Mouse (Mus musculus): ENCODE data around the gene Gm17581. TPM values are rescaled to one million over a fixed set of nuclear protein-coding genes. Genes with fewer than 3 reads are reported as not detected.

Gene Gm17581
- polyA plus RNA-seq, 1 experiment, result not detected

DNA sequence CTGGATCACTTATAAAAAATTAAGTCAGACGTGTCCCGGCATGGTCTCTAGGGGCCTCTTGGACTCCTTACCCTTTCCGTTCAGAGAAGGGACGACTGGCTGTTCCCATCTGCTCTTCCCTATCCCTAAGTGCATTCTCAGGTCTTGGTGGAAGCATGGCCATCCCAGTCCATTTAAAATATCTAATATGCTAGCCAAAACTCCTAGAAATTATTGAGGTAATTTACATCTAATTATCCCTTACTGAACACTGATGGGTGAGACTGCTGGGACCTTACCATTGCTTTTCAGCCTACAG lies 42.0 kb upstream of the Gm17581 start:
- H3K4me2 ChIP-seq (ENCODE audit: low read depth), result no peak overlapping the region
- H3K27me3 ChIP-seq (ENCODE audit: control insufficient read depth, insufficient read depth, insufficient read length), result peaks cover 81% of the 10 kb centered on the region
- H3K79me2 ChIP-seq (ENCODE audit: control insufficient read depth, insufficient read depth), result no peaks in the 10 kb centered on the region
- no peak overlapping the region for H3ac ChIP-seq (ENCODE audit: control insufficient read depth, insufficient read length)
- no peak overlapping the region for H3K4me3 ChIP-seq
- no peaks in the 10 kb centered on the region for H3K36me3 ChIP-seq (ENCODE audit: control insufficient read depth, insufficient read depth)
- TF ChIP-seq POLR2A (IDR thresholded peaks at IDR 0.05; ENCODE audit: insufficient read length, low read depth), result no peak
- TF ChIP-seq SRF (IDR thresholded peaks at IDR 0.05; ENCODE audit: control insufficient read depth, insufficient read length, low read depth), result no peak
- no peak for TF ChIP-seq REST (IDR thresholded peaks at IDR 0.05; ENCODE audit: insufficient read depth, insufficient read length)
- TF ChIP-seq USF1 (IDR thresholded peaks at IDR 0.05; ENCODE audit: low read depth), result no peak
- no peak for TF ChIP-seq MYOD1 (IDR thresholded peaks at IDR 0.05; ENCODE audit: control insufficient read depth in 1 of 3, insufficient read length in 2 of 3, low read depth in 2 of 3)
- no peak for TF ChIP-seq MYOG (IDR thresholded peaks at IDR 0.05; ENCODE audit: control insufficient read depth in 1 of 3, insufficient read depth in 1 of 3, insufficient read length in 2 of 3, low read depth in 2 of 3)
- TF ChIP-seq MAX (IDR thresholded peaks at IDR 0.05; ENCODE audit: low read depth), result no peak
- no peak for TF ChIP-seq TCF3 (IDR thresholded peaks at IDR 0.05; ENCODE audit: insufficient read length, low read depth)
- TF ChIP-seq TCF12 (IDR thresholded peaks at IDR 0.05; ENCODE audit: insufficient read depth, poor library complexity, severe bottlenecking), result no peak
- no peak for TF ChIP-seq E2F4 (IDR thresholded peaks at IDR 0.05; ENCODE audit: insufficient read depth)
- TF ChIP-seq CEBPB (IDR thresholded peaks at IDR 0.05; ENCODE audit: insufficient read depth, poor library complexity, severe bottlenecking), result no peak
- TF ChIP-seq POLR2AphosphoS2 (IDR thresholded peaks at IDR 0.05; ENCODE audit: insufficient read length, low read depth), result no peak

DNA sequence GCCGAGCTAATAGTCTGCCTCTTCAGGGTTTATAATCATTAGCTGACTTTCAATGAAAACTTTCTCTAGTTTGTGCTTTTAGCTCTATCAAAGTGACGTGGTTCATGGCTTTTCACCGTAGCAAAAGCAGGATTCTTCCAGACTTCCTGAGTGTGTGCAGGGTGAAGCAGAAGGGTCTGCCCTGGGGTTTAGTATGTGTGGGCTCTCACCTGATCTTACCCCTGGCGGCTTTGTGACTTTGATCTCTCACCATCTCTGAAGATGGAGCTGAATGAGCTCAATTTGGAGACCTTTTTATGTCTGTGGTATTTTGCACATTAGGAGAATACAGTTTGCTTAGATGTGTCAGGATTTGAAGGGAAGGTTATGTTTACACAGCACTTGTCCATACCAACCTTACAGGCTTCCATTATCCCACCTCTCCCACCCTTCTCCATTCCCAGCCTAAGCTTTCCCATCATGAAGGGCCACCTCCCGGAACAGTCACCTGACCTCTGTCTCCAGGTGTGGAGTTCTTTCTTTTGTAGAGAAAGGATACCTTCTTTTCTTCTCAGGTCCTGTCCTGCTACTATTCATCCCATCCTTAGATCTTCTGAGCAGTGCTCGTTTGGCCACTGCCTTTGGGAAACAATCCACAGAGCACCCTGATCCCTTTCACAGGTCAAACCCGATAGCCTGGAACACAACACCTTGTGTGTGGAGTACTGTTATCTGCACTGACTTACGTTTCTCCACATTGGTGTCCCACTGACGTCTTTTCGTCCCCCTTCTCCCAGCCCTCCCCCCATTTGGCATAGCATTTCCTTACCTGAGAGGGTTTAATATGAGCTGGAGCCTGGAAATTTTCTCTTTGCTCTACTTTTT lies 41.4 kb upstream of the Gm17581 start:
- no peak overlapping the region for H3ac ChIP-seq (ENCODE audit: control insufficient read depth, insufficient read length)
- no peak overlapping the region for H3K4me3 ChIP-seq
- no peak overlapping the region for H3K4me2 ChIP-seq (ENCODE audit: low read depth)
- no peaks in the 10 kb centered on the region for H3K36me3 ChIP-seq (ENCODE audit: control insufficient read depth, insufficient read depth)
- no peak for TF ChIP-seq CEBPB (IDR thresholded peaks at IDR 0.05; ENCODE audit: insufficient read depth, poor library complexity, severe bottlenecking)
- no peak for TF ChIP-seq SRF (IDR thresholded peaks at IDR 0.05; ENCODE audit: control insufficient read depth, insufficient read length, low read depth)
- no peak for TF ChIP-seq USF1 (IDR thresholded peaks at IDR 0.05; ENCODE audit: low read depth)
- no peak for TF ChIP-seq POLR2A (IDR thresholded peaks at IDR 0.05; ENCODE audit: insufficient read length, low read depth)
- TF ChIP-seq MAX (IDR thresholded peaks at IDR 0.05; ENCODE audit: low read depth), result no peak
- no peak for TF ChIP-seq TCF12 (IDR thresholded peaks at IDR 0.05; ENCODE audit: insufficient read depth, poor library complexity, severe bottlenecking)
- TF ChIP-seq E2F4 (IDR thresholded peaks at IDR 0.05; ENCODE audit: insufficient read depth), result no peak
- no peak for TF ChIP-seq MYOD1 (IDR thresholded peaks at IDR 0.05; ENCODE audit: control insufficient read depth in 1 of 3, insufficient read length in 2 of 3, low read depth in 2 of 3)
- TF ChIP-seq TCF3 (IDR thresholded peaks at IDR 0.05; ENCODE audit: insufficient read length, low read depth), result no peak
- no peak for TF ChIP-seq POLR2AphosphoS2 (IDR thresholded peaks at IDR 0.05; ENCODE audit: insufficient read length, low read depth)
- no peak for TF ChIP-seq REST (IDR thresholded peaks at IDR 0.05; ENCODE audit: insufficient read depth, insufficient read length)
- no peak for TF ChIP-seq MYOG (IDR thresholded peaks at IDR 0.05; ENCODE audit: control insufficient read depth in 1 of 3, insufficient read depth in 1 of 3, insufficient read length in 2 of 3, low read depth in 2 of 3)
- no peaks in the 10 kb centered on the region for H3K79me2 ChIP-seq (ENCODE audit: control insufficient read depth, insufficient read depth)
- H3K27me3 ChIP-seq (ENCODE audit: control insufficient read depth, insufficient read depth, insufficient read length), result peaks cover 79% of the 10 kb centered on the region

DNA sequence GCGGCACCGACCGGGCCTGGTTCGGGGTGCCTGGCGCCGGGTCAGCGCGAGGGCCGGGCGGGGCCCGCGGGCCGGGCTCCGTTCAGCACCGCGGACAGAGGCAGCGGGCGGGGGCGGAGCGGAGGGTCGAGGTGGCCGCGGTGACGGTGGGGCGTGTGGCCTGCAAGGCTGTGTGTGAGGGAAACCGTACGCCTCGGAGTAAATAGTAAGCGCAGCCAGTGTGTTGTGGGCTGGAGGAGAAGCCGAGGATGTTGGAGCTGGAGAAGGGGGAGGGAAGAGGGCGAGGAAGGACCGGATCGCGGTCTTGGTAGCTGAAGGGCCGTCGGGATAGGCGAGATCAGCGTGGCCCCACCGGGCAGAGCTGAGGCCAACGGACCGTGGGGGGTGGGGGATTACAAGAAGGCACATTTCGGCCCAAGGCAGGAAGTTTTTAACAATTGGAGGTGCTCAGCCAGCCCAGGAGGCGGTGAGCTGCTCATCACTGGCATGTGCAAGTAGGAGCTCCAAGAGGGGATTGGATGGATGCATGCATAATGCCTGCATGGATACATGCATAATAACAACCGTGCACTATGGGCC lies 40.1 kb upstream of the Gm17581 start:
- no peak overlapping the region for H3K4me3 ChIP-seq
- H3K36me3 ChIP-seq (ENCODE audit: control insufficient read depth, insufficient read depth), result no peaks in the 10 kb centered on the region
- peaks cover 68% of the 10 kb centered on the region for H3K27me3 ChIP-seq (ENCODE audit: control insufficient read depth, insufficient read depth, insufficient read length)
- peak overlapping the region; percentile 6 for H3K4me2 ChIP-seq (ENCODE audit: low read depth)
- no peak for TF ChIP-seq E2F4 (IDR thresholded peaks at IDR 0.05; ENCODE audit: insufficient read depth)
- peak in 1 of 3 experiments; percentile 27 for TF ChIP-seq MYOG (IDR thresholded peaks at IDR 0.05; ENCODE audit: control insufficient read depth in 1 of 3, insufficient read depth in 1 of 3, insufficient read length in 2 of 3, low read depth in 2 of 3)
- peak; percentile 96 for TF ChIP-seq REST (IDR thresholded peaks at IDR 0.05; ENCODE audit: insufficient read depth, insufficient read length)
- H3K79me2 ChIP-seq (ENCODE audit: control insufficient read depth, insufficient read depth), result no peaks in the 10 kb centered on the region
- no peak overlapping the region for H3ac ChIP-seq (ENCODE audit: control insufficient read depth, insufficient read length)

GRCm38 (mm10) chr2:155774927-155775684 lies 39.4 kb upstream of the Gm17581 start, which contains the start of gene Mmp24:
TSS of gene Mmp24 (plus strand) at chr2:155775342.
- H3K27me3 ChIP-seq (ENCODE audit: control insufficient read depth, insufficient read depth, insufficient read length), result peaks cover 66% of the 10 kb centered on the region
- H3K4me3 ChIP-seq, result no peak within 1 kb of the TSS
- peak within 1 kb of the TSS; percentile 6 for H3K4me2 ChIP-seq (ENCODE audit: low read depth)
- TF ChIP-seq REST (IDR thresholded peaks at IDR 0.05; ENCODE audit: insufficient read depth, insufficient read length) (no peak), E2F4 (IDR thresholded peaks at IDR 0.05; ENCODE audit: insufficient read depth) (no peak), MYOG (IDR thresholded peaks at IDR 0.05; ENCODE audit: control insufficient read depth in 1 of 3, insufficient read depth in 1 of 3, insufficient read length in 2 of 3, low read depth in 2 of 3) (no peak), POLR2A (IDR thresholded peaks at IDR 0.05; ENCODE audit: insufficient read length, low read depth) (no peak), USF1 (IDR thresholded peaks at IDR 0.05; ENCODE audit: low read depth) (no peak), TCF3 (IDR thresholded peaks at IDR 0.05; ENCODE audit: insufficient read length, low read depth) (no peak), MYOD1 (IDR thresholded peaks at IDR 0.05; ENCODE audit: control insufficient read depth in 1 of 3, insufficient read length in 2 of 3, low read depth in 2 of 3) (no peak)
- no peaks in the 10 kb centered on the region for H3K79me2 ChIP-seq (ENCODE audit: control insufficient read depth, insufficient read depth)
- no peaks in the 10 kb centered on the region for H3K36me3 ChIP-seq (ENCODE audit: control insufficient read depth, insufficient read depth)
- no peak within 1 kb of the TSS for H3ac ChIP-seq (ENCODE audit: control insufficient read depth, insufficient read length)
